Mouse (Mus musculus) macrophage (primary cell): ENCODE measurements around the gene Ovol3. TPM values are rescaled to one million over a fixed set of nuclear protein-coding genes. Genes with fewer than 3 reads are reported as not detected.
"Not testable (repeated sequence)": the region's sequence is repeated elsewhere in the genome, so short reads cannot be mapped to it uniquely, and the experiment has no call there.

Experiments used
- H3K27ac ChIP-seq: fragments of 350-480 bp; formaldehyde crosslinking; 2 replicates; pipeline ENCODE4 v1.9.0; 2021
- H3K36me3 ChIP-seq: fragments of 350-480 bp; formaldehyde crosslinking; 2 replicates; pipeline ENCODE4 v1.9.0; 2021; ENCODE audit errors: inconsistent target
- H3K4me3 ChIP-seq: fragments of 350-480 bp; formaldehyde crosslinking; 2 replicates; pipeline ENCODE4 v1.9.0; 2021; ENCODE audit errors: inconsistent target
- H3K79me2 ChIP-seq: fragments of 350-480 bp; formaldehyde crosslinking; 2 replicates; pipeline ENCODE4 v1.9.0; 2021; ENCODE audit errors: inconsistent target
- WGBS: methylation state at CpG from one replicate; pipeline ENCODE4 v1.1.7; 2026; ENCODE audit warnings: inconsistent platforms; ENCODE audit not compliant: missing documents; 5-methylcytosine and 5-hydroxymethylcytosine counted together
- polyA plus RNA-seq: library from polyadenylated mRNA; stranded (reverse); fragments of 250-400 nt; gene quantifications from 3 replicates; pipeline ENCODE4 v1.2.4, GENCODE M21; 2018; ENCODE audit warnings: inconsistent platforms

Gene Ovol3
- polyA plus RNA-seq, 1 experiment from 2014 or later, result not detected

GRCm38 (mm10) chr7:30213881-30214280 is 21.6 kb downstream of the Ovol3 start:
- WGBS, result 93% methylated on average over 3 of the region's 3 CpGs
- no peaks in the 10 kb centered on the region for H3K79me2 ChIP-seq
- no peak overlapping the region for H3K27ac ChIP-seq
- H3K36me3 ChIP-seq, result no peaks in the 10 kb centered on the region
- H3K4me3 ChIP-seq, result no peak overlapping the region

DNA sequence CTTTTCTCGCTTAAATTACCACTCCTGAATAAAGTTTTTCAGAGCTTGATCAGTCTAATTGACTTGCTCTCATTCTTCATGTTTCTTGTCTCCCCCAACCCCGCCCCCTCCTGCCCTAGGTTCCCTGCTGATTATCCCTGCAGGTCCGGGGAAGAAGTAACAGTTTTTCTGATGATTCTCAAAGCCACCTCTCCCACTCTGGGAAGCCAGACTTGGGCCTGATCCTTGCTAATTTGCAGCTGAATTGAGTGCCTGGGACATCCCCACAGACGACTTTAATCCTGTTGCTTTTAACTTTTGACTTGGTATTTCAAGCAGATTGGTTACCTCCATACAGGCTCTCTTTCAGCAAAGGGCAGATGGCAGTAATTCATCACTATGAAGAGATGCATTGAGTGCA is 24.5 kb downstream of the Ovol3 start:
- no peaks in the 10 kb centered on the region for H3K36me3 ChIP-seq
- H3K79me2 ChIP-seq, result no peaks in the 10 kb centered on the region
- H3K27ac ChIP-seq, result no peak overlapping the region
- WGBS, result 63% methylated on average over 3 of the region's 4 CpGs
- no peak overlapping the region for H3K4me3 ChIP-seq

DNA sequence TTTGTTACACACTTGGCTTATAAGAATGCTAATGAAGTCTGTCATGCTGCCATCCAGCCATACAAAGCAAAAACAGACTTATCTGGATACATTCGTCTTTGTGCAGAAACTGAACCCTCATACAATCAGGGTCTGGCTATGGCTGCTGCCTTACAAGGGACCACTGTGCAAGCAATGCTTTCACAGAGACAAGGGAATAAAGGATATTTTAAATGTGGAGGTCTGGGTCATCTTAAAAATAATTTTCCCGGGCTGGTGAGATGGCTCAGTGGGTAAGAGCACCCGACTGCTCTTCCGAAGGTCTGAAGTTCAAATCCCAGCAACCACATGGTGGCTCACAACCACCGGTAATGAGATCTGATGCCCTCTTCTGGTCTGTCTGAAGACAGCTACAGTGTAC is 29.2 kb downstream of the Ovol3 start:
- not testable (repeated sequence) for H3K27ac ChIP-seq, H3K79me2 ChIP-seq, H3K36me3 ChIP-seq, H3K4me3 ChIP-seq
- WGBS, result 69% methylated on average over 5 of the region's 5 CpGs

GRCm38 (mm10) chr7:30205383-30205782 is 30.1 kb downstream of the Ovol3 start:
- no peaks in the 10 kb centered on the region for H3K79me2 ChIP-seq
- no peak overlapping the region for H3K27ac ChIP-seq
- WGBS, result 14% methylated on average over 2 of the region's 2 CpGs
- H3K4me3 ChIP-seq, result no peak overlapping the region
- H3K36me3 ChIP-seq, result no peaks in the 10 kb centered on the region

- Histone ChIP-seq H3K27ac (no peak overlapping the region), H3K79me2 (no peaks in the 10 kb centered on the region), H3K4me3 (no peak overlapping the region), H3K36me3 (no peaks in the 10 kb centered on the region)
- 49% methylated on average over 8 of the region's 8 CpGs for WGBS
Measured at GRCm38 (mm10) chr7:30204380-30204779, 31.1 kb downstream of the Ovol3 start.

DNA sequence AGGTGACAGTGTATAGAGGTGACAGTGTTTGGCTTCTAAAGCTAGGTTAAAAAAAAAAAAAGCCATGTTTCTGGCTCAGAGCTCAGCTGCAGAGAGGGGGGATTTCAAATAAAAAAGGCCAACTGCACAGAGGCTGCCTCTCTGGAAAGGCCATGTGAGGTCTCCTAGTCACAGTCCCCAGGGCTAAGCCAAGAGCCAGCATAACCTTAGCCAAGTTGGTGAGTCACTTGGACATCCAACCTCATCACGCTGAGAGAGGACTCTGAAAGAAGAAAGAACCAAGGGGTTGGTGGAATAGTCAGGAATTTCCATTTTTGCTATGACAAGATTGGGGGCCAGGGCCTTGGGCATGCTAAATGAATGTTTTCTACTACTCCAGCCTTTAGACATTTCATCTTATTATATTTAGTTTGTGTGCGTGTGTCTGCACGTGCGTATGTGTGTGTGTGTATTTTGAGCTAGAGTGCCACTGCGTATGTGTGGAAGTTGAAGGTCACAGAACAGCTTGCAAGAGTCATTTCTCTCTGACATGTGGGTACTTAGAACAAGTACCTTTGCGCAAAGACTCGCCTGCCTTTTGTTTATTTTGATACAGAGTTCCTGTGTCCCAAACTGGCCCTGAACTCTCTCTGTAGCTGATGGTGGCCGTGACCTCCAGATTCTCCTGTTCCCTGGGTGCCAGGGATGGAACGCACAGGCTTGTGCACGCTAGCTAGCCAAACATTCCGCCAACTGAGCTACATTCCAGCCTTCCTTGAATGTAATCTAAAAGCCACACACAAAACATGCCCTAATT is 32.4 kb downstream of the Ovol3 start:
- Histone ChIP-seq H3K4me3 (no peak overlapping the region), H3K79me2 (no peaks in the 10 kb centered on the region), H3K36me3 (no peaks in the 10 kb centered on the region), H3K27ac (no peak overlapping the region)
- WGBS, result 96% methylated on average over 11 of the region's 11 CpGs

- not testable (repeated sequence) for H3K4me3 ChIP-seq, H3K36me3 ChIP-seq, H3K79me2 ChIP-seq, H3K27ac ChIP-seq
- 100% methylated on average over 3 of the region's 5 CpGs for WGBS
Measured at GRCm38 (mm10) chr7:30200661-30201060, 34.9 kb downstream of the Ovol3 start.

DNA sequence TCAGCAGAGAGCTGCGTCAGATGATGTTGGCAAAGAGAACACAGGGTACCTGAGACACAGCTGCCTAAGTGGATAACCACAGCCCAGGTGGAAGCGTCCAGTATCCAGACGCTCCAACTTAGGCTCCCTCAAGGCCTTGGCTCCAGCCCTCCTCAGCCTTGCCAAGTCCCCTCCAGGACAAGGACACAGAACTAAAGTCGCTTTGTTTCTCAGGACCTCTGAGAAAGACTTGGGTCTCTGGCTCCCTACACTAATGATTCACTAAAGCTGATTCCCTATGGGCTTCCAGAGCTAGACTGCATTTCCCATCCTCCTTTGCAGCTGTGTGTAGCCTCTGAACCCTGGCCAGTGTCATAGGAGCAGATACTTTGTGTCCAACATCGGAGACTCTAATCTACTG is 35.3 kb downstream of the Ovol3 start:
- Histone ChIP-seq H3K4me3 (no peak overlapping the region), H3K36me3 (no peaks in the 10 kb centered on the region), H3K27ac (no peak overlapping the region), H3K79me2 (no peaks in the 10 kb centered on the region)
- 94% methylated on average over 5 of the region's 5 CpGs for WGBS

DNA sequence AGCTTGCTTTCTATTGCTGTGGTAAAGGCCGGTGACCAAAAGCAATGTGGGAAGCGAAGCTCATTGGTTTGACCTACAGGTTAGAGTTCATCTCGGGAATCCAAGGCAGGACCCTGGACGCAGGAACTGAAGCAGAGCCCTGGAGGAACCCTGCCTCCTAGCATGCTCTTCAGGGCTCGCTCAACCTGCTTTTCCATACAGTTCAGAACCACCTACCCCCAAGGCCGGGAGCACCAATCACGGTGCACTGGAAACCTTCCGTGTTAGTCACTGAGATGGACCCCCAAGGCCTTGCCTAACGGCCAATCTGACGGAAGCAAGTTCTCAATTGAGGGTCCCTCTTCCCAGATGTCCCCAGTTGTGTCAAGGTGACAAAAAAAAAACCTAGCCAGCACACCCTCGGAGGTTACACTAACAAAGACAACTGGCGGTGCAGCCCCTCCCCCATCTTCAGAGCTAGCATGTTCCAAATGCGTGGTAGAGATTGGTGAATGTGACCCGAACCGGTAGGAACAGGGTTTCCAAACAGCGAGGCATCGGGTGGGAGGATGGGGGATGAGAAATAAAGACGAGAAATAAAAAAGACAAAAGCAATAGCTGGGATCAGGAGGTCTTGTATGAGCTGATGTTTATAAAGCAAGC is 35.9 kb downstream of the Ovol3 start:
- Histone ChIP-seq H3K79me2 (peaks cover 2% of the 10 kb centered on the region), H3K27ac (no peak overlapping the region)
- 88% methylated on average over 18 of the region's 18 CpGs for WGBS

GRCm38 (mm10) chr7:30198481-30198971 is 37.0 kb downstream of the Ovol3 start, which contains the start of gene Capns1:
Capns1 (minus strand) TSS chr7:30198811.
- 13% methylated on average over 8 of the region's 8 CpGs for WGBS
- Histone ChIP-seq H3K4me3 (no peak within 1 kb of the TSS), H3K79me2 (peaks cover 11% of the 10 kb centered on the region), H3K36me3 (no peaks in the 10 kb centered on the region), H3K27ac (no peak within 1 kb of the TSS)

More for the DNA sequence above, 35.9 kb downstream of the Ovol3 start:
- Histone ChIP-seq H3K36me3 (no peaks in the 10 kb centered on the region), H3K4me3 (no peak overlapping the region)

DNA sequence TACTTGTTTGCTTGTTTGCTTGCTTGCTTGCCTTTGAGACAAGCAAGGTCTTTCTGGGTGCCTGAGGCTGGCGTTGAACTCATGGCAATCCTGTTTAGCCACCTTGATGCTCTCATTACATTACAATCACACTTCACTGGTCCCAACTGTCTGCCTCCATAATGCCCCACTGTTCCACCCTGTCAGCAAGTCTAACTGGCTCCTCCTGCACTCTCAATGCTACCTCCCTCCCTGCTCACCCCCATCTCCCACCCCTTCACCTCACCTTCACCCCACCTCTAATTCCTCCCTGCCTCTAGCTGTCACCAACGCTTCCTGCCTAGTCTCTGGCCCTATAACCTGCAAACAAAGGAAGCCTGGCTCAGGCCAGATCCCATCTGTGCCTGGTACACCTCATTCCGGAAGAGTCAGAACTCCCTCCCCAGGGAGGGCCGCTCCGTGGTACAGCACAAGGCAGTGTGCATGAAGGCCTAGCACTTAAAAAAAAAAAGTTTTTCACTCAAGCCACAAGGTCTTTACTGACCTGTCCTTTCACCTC is 37.9 kb downstream of the Ovol3 start:
- H3K79me2 ChIP-seq, result peaks cover 20% of the 10 kb centered on the region
- peaks cover 3% of the 10 kb centered on the region; the same call in 1 of the 2 replicates for H3K36me3 ChIP-seq
- no peak overlapping the region for H3K4me3 ChIP-seq
- H3K27ac ChIP-seq, result no peak overlapping the region
- WGBS, result 51% methylated on average over 5 of the region's 5 CpGs

GRCm38 (mm10) chr7:30196171-30196570 is 39.4 kb downstream of the Ovol3 start:
- WGBS, result 34% methylated on average over 3 of the region's 6 CpGs
- peaks cover 18% of the 10 kb centered on the region for H3K36me3 ChIP-seq
- peaks cover 35% of the 10 kb centered on the region for H3K79me2 ChIP-seq
- no peak overlapping the region for H3K4me3 ChIP-seq
- H3K27ac ChIP-seq, result no peak overlapping the region

GRCm38 (mm10) chr7:30195461-30195860 is 40.1 kb downstream of the Ovol3 start:
- Histone ChIP-seq H3K4me3 (no peak overlapping the region), H3K36me3 (peaks cover 25% of the 10 kb centered on the region), H3K79me2 (peaks cover 39% of the 10 kb centered on the region), H3K27ac (no peak overlapping the region)
- 73% methylated on average over 6 of the region's 6 CpGs for WGBS

- peak overlapping the region; percentile 99 for H3K4me3 ChIP-seq
- peaks cover 44% of the 10 kb centered on the region for H3K79me2 ChIP-seq
- WGBS, result 0% methylated on average over 28 of the region's 28 CpGs
- peak overlapping the region; percentile 94 for H3K27ac ChIP-seq
- H3K36me3 ChIP-seq, result peaks cover 31% of the 10 kb centered on the region
Measured at GRCm38 (mm10) chr7:30194884-30195283, 40.6 kb downstream of the Ovol3 start.
